Mouse (Mus musculus): ENCODE measurements at regions not wholly inside any gene's neighbourhood (a gene's known extent, or its start where the extent isn't known, plus 50 kb on each side); places are given as distances from the start of the nearest gene placed in this dataset.

GRCm38 (mm10) chr3:42935418-42935817 lies 1193.0 kb downstream of the D3Ertd751e start:
- DNase-seq, result no peak

- DNase-seq, result no peak
Measured at GRCm38 (mm10) chr3:42977066-42977465, 1234.7 kb downstream of the D3Ertd751e start.

Measured in kidney, adult 8-10 months (tissue).